Mouse (Mus musculus) ES-Bruce4 (cell line): ENCODE data around the gene Egln1. TPM values are rescaled to one million over a fixed set of nuclear protein-coding genes. Genes with fewer than 3 reads are reported as not detected.

Experiments
- H3K27ac ChIP-seq: 2 replicates; pipeline ENCODE4 v1.5.1; 2012; ENCODE audit warnings: low read length, inconsistent platforms; ENCODE audit not compliant: insufficient read depth
- H3K27me3 ChIP-seq: 2 replicates; pipeline ENCODE4 v1.6.1; 2012; ENCODE audit warnings: mild to moderate bottlenecking, low read length, inconsistent platforms; ENCODE audit not compliant: control insufficient read depth, poor library complexity, insufficient read depth, severe bottlenecking
- H3K36me3 ChIP-seq: 2 replicates; pipeline ENCODE4 v1.6.1; 2012; ENCODE audit warnings: inconsistent platforms, mild to moderate bottlenecking, low read length, moderate library complexity; ENCODE audit not compliant: control insufficient read depth, poor library complexity, insufficient read depth, severe bottlenecking
- H3K4me1 ChIP-seq: one replicate; pipeline ENCODE4 v1.8.1; 2011; ENCODE audit warnings: low read length; ENCODE audit not compliant: control insufficient read depth, insufficient read depth
- H3K4me3 ChIP-seq: 2 replicates; pipeline ENCODE4 v1.5.1; 2011; ENCODE audit warnings: low read depth, mild to moderate bottlenecking, low read length
- H3K9ac ChIP-seq: 2 replicates; pipeline ENCODE4 v1.6.1; 2012; ENCODE audit warnings: low read depth, mild to moderate bottlenecking, inconsistent platforms; ENCODE audit not compliant: poor library complexity, severe bottlenecking
- H3K9me3 ChIP-seq: replicated peaks from 2 replicates; pipeline ENCODE4 v1.6.1; 2012; ENCODE audit warnings: mild to moderate bottlenecking, low read length, inconsistent platforms; ENCODE audit not compliant: control insufficient read depth, poor library complexity, insufficient read depth, severe bottlenecking
- CTCF ChIP-seq: IDR thresholded peaks from one replicate; pipeline ENCODE4 v1.8.1; 2011; ENCODE audit warnings: low read depth, low read length
- EP300 ChIP-seq: IDR thresholded peaks from 2 replicates; pipeline ENCODE4 v1.6.1; 2011; ENCODE audit warnings: low read depth, low read length; ENCODE audit not compliant: insufficient read depth
- POLR2A ChIP-seq: IDR thresholded peaks from one replicate; pipeline ENCODE4 v1.8.1; 2011; ENCODE audit warnings: low read length; ENCODE audit not compliant: insufficient read depth
- polyA plus RNA-seq: library from polyadenylated mRNA; stranded (reverse); fragments of >200 nt; gene quantifications from 2 replicates; pipeline ENCODE4 v1.2.4, GENCODE M21; 2011; ENCODE audit warnings: low read depth; ENCODE audit not compliant: missing spikeins, insufficient read depth, insufficient read length

The Egln1 gene
- polyA plus RNA-seq, 1 experiment, result 20.3 TPM

DNA sequence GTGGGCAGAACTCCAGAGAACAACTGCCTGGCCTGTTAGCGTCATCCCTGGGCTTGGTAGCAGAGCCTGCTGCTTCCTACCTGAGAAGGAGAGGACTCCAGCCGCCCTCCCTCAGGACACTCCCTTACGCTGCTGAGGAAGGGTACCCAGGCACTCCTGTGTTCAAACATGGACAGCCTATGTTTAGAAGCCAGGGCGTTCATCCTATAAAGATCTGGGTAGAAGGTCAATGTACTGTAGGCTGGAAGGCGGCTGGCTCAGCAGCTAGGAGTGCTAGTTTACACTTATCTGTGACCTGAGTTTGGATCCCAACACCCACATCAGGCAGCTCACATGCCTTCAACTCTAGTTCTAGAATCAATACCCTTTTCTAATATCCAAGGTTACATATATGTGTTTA, 14.1 kb upstream of the Egln1 start:
- Histone ChIP-seq H3K27me3 (no peaks in the 10 kb centered on the region), H3K4me3 (no peak overlapping the region), H3K4me1 (no peaks in the 10 kb centered on the region), H3K9me3 (no peaks in the 10 kb centered on the region; the same call in 1 of the 2 replicates), H3K36me3 (no peaks in the 10 kb centered on the region), H3K27ac (no peak overlapping the region), H3K9ac (no peak overlapping the region)
- TF ChIP-seq EP300 (no peak), CTCF (no peak), POLR2A (no peak)

- Histone ChIP-seq H3K4me1 (no peaks in the 10 kb centered on the region), H3K27ac (no peak overlapping the region), H3K4me3 (no peak overlapping the region), H3K36me3 (no peaks in the 10 kb centered on the region), H3K9ac (no peak overlapping the region), H3K9me3 (no peaks in the 10 kb centered on the region), H3K27me3 (no peaks in the 10 kb centered on the region)
- TF ChIP-seq CTCF (no peak), EP300 (no peak), POLR2A (no peak)
Measured at GRCm38 (mm10) chr8:124960226-124960880, 11.2 kb upstream of the Egln1 start.

- no peak for TF ChIP-seq CTCF
- no peak for TF ChIP-seq EP300
- no peak for TF ChIP-seq POLR2A
- H3K9me3 ChIP-seq, result no peaks in the 10 kb centered on the region
- no peaks in the 10 kb centered on the region for H3K27me3 ChIP-seq
- H3K27ac ChIP-seq, result no peak overlapping the region
- no peak overlapping the region for H3K9ac ChIP-seq
- H3K4me3 ChIP-seq, result no peak overlapping the region
- no peaks in the 10 kb centered on the region for H3K36me3 ChIP-seq
- no peaks in the 10 kb centered on the region for H3K4me1 ChIP-seq
Measured at GRCm38 (mm10) chr8:124959462-124960225, 10.5 kb upstream of the Egln1 start.

- no peaks in the 10 kb centered on the region for H3K36me3 ChIP-seq
- H3K27me3 ChIP-seq, result no peaks in the 10 kb centered on the region
- no peak for TF ChIP-seq CTCF
Measured at GRCm38 (mm10) chr8:124954572-124955082, 5.5 kb upstream of the Egln1 start.

GRCm38 (mm10) chr8:124953188-124953587, 4.1 kb upstream of the Egln1 start:
- Histone ChIP-seq H3K4me3 (no peak overlapping the region), H3K4me1 (peaks cover 3% of the 10 kb centered on the region), H3K27me3 (no peaks in the 10 kb centered on the region), H3K9me3 (no peaks in the 10 kb centered on the region), H3K36me3 (no peaks in the 10 kb centered on the region), H3K9ac (no peak overlapping the region), H3K27ac (no peak overlapping the region)
- no peak for TF ChIP-seq POLR2A
- no peak for TF ChIP-seq EP300
- no peak for TF ChIP-seq CTCF

More at GRCm38 (mm10) chr8:124954572-124955082, 5.5 kb upstream of the Egln1 start:
- Histone ChIP-seq H3K4me3 (no peak overlapping the region), H3K4me1 (peaks cover 3% of the 10 kb centered on the region), H3K9ac (no peak overlapping the region), H3K27ac (no peak overlapping the region), H3K9me3 (no peaks in the 10 kb centered on the region)

DNA sequence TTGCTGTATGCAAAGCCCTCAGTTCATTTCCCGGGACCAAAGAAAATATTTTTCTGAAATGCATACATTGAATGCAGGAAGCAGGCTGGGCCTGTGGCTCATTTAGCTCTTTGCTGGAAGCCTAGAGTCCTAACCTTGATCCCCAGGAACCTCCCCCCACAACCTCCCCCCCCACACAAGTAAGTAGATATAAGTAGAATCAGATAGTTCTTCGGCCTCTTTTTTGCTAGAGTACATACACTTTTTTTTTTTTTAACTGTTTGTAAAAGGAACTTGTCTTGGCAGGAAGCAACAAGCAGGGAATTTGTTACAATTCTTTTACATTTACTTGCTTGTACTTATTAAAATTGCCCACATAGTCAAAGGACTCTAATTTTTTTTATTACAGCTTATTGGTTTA, 1.7 kb upstream of the Egln1 start:
- H3K4me3 ChIP-seq, result no peak overlapping the region
- no peak overlapping the region for H3K27ac ChIP-seq
- H3K36me3 ChIP-seq, result no peaks in the 10 kb centered on the region
- H3K9ac ChIP-seq, result no peak overlapping the region
- no peaks in the 10 kb centered on the region for H3K9me3 ChIP-seq
- H3K4me1 ChIP-seq, result peaks cover 3% of the 10 kb centered on the region
- TF ChIP-seq CTCF, result no peak
- no peak for TF ChIP-seq POLR2A
- TF ChIP-seq EP300, result no peak
- H3K27me3 ChIP-seq, result no peaks in the 10 kb centered on the region
